ENCODE assay signal across 18 mouse cellular contexts in genomic region chr7:87950205-87950604, GRCm38 (mm10).
DNase-seq lines count a peak whose midpoint lies in the region; ATAC-seq lines count a peak whose summit lies in the region.
"Had no signal": no experiment of that assay in that cellular context is flagged by ENCODE, and none has a peak within 500 bp of the region (broad histone marks: within the 10 kb centered on the region; RNA-seq: fewer than 3 reads in every experiment).

No protein-coding gene starts in this region.

- no peak for DNase-seq in frontal cortex, postnatal 14 days (ENCODE audit: low spot score in 2 of 2)
- DNase-seq in brain, adult 2 months (ENCODE audit: low read depth, low spot score) = peak; percentile 73
- peak; percentile 55 to 71 for DNase-seq in frontal cortex, postnatal 36 days (ENCODE audit: low spot score in 2 of 2)
- peak; percentile 75 to 77 for DNase-seq in right cerebral cortex, postnatal 10 days (ENCODE audit: low spot score in 2 of 2)
- no peak for DNase-seq in gastrocnemius, adult 8-10 months (ENCODE audit: low spot score in 2 of 2)
- DNase-seq in cerebellum, postnatal 4 days (ENCODE audit: low spot score in 2 of 2) = no peak
- DNase-seq: adrenal gland, adult 8-10 months; cerebellum, postnatal 25 days; gastrocnemius, postnatal 25 days; heart, adult 2 months; heart, postnatal 36 days; kidney, postnatal 4 days; liver; thymus, postnatal 14 days had no signal

- ATAC-seq in frontal cortex, adult (ENCODE audit: low TSS enrichment) = peak; percentile 67
- ATAC-seq: intestine, embryonic 15.5 days; lung, postnatal 0 days; midbrain, embryonic 13.5 days had no signal

Comparison
In these comparisons a context has a peak if more than half of its experiments do, and no peak if none do; other contexts are left out.
1. DNase-seq: peak in brain, adult 2 months (single experiment), frontal cortex, postnatal 36 days (2 of 2) and right cerebral cortex, postnatal 10 days (2 of 2); none in frontal cortex, postnatal 14 days (0 of 2), gastrocnemius, adult 8-10 months (0 of 2) and cerebellum, postnatal 4 days (0 of 2).